Mouse (Mus musculus) MEL (cell line): ENCODE data around the gene Exoc4. TPM values are rescaled to one million over a fixed set of nuclear protein-coding genes. Genes with fewer than 3 reads are reported as not detected.

Experiments used
- DNase-seq: peaks from one replicate; pipeline ENCODE4 v3.0.0; 2011; ENCODE audit warnings: low read depth, low spot score
- H3K27ac ChIP-seq: 2 replicates; pipeline ENCODE4 v1.5.1; 2012; ENCODE audit warnings: low read depth, mild to moderate bottlenecking, control low read depth, low read length, moderate library complexity; ENCODE audit not compliant: control insufficient read depth
- H3K27me3 ChIP-seq, 2 experiments: fragments of 150-350 bp in 1 of 2; sonication (generic) in 1 of 2; 2 replicates each; pipeline ENCODE4 v1.6.1; 2012; ENCODE audit warnings: low read length in 2 of 2, mild to moderate bottlenecking in 2 of 2, improper control_type of control experiment in 1 of 2, moderate library complexity in 1 of 2; ENCODE audit not compliant: insufficient read depth in 2 of 2, control insufficient read depth in 1 of 2
- H3K36me3 ChIP-seq, 2 experiments: 2 replicates each; pipeline ENCODE4 v1.6.1; 2012 to 2014; ENCODE audit warnings: low read length in 2 of 2, improper control_type of control experiment in 1 of 2, inconsistent platforms in 1 of 2, mild to moderate bottlenecking in 1 of 2; ENCODE audit not compliant: insufficient read depth in 2 of 2, control insufficient read depth in 1 of 2
- H3K4me1 ChIP-seq, 2 experiments: fragments of 150-350 bp in 1 of 2; sonication (generic) in 1 of 2; 2 replicates each; pipeline ENCODE4 v1.6.1; 2012; ENCODE audit warnings: low read length in 2 of 2, improper control_type of control experiment in 1 of 2, mild to moderate bottlenecking in 1 of 2; ENCODE audit not compliant: insufficient read depth in 2 of 2, control insufficient read depth in 1 of 2
- H3K4me3 ChIP-seq, 2 experiments: fragments of 150-350 bp in 1 of 2; sonication (generic) in 1 of 2; 2 replicates each; pipeline ENCODE4 v1.5.1; 2012; ENCODE audit warnings: low read depth in 2 of 2, low read length in 2 of 2, mild to moderate bottlenecking in 2 of 2, moderate library complexity in 2 of 2, control low read depth in 1 of 2, improper control_type of control experiment in 1 of 2; ENCODE audit not compliant: control insufficient read depth in 1 of 2, insufficient read depth in 1 of 2
- H3K79me2 ChIP-seq: 2 replicates; pipeline ENCODE4 v1.6.1; 2012; ENCODE audit warnings: mild to moderate bottlenecking, low read length, moderate library complexity; ENCODE audit not compliant: control insufficient read depth, poor library complexity, insufficient read depth
- H3K9ac ChIP-seq: 2 replicates; pipeline ENCODE4 v1.6.1; 2012; ENCODE audit warnings: low read depth, mild to moderate bottlenecking, control low read depth, low read length, moderate library complexity; ENCODE audit not compliant: control insufficient read depth, poor library complexity, severe bottlenecking
- H3K9me3 ChIP-seq: fragments of 150-350 bp; sonication (generic); replicated peaks from 2 replicates; pipeline ENCODE4 v1.6.1; 2012; ENCODE audit warnings: mild to moderate bottlenecking, low read length, improper control_type of control experiment, moderate library complexity; ENCODE audit not compliant: insufficient read depth
- CHD2 ChIP-seq: IDR thresholded peaks from 2 replicates; pipeline ENCODE4 v1.6.1; 2011; ENCODE audit warnings: low read length, improper control_type of control experiment
- CTCF ChIP-seq, 3 experiments: IDR thresholded peaks in 2 of 3; conservative IDR thresholded peaks in 1 of 3; 2 replicates each; pipeline ENCODE4 v1.5.1; 2011 to 2012; ENCODE audit warnings: low read length in 3 of 3, low read depth in 2 of 3, mild to moderate bottlenecking in 2 of 3, improper control_type of control experiment in 1 of 3, inconsistent platforms in 1 of 3, mixed read lengths in 1 of 3, moderate library complexity in 1 of 3; ENCODE audit not compliant: control insufficient read depth in 1 of 3, insufficient read depth in 1 of 3, poor library complexity in 1 of 3, severe bottlenecking in 1 of 3
- ELF1 ChIP-seq: IDR thresholded peaks from 2 replicates; pipeline ENCODE4 v1.6.1; 2014; ENCODE audit warnings: low read depth, mild to moderate bottlenecking, inconsistent platforms, low read length, improper control_type of control experiment, moderate library complexity
- EP300 ChIP-seq, 2 experiments: IDR thresholded peaks; 2 replicates each; pipeline ENCODE4 v1.6.1; 2011; ENCODE audit warnings: improper control_type of control experiment in 2 of 2, low read length in 2 of 2, low read depth in 1 of 2, mild to moderate bottlenecking in 1 of 2
- ETS1 ChIP-seq: IDR thresholded peaks from 2 replicates; pipeline ENCODE4 v1.6.1; 2012; ENCODE audit warnings: low read depth, mild to moderate bottlenecking, inconsistent platforms, low read length, improper control_type of control experiment, moderate library complexity
- JUND ChIP-seq: IDR thresholded peaks from 2 replicates; pipeline ENCODE4 v1.6.1; 2011; ENCODE audit warnings: low read depth, mild to moderate bottlenecking, improper control_type of control experiment, low read length
- KAT2A ChIP-seq: conservative IDR thresholded peaks from 2 replicates; pipeline ENCODE4 v1.6.1; 2012; ENCODE audit warnings: low read depth, low read length, improper control_type of control experiment, inconsistent platforms
- MYC ChIP-seq: IDR thresholded peaks from 2 replicates; pipeline ENCODE4 v1.6.1; 2011; ENCODE audit warnings: low read depth, mild to moderate bottlenecking, low read length, improper control_type of control experiment, moderate library complexity
- NRF1 ChIP-seq: IDR thresholded peaks from 2 replicates; pipeline ENCODE4 v1.6.1; 2014; ENCODE audit warnings: low read depth, mild to moderate bottlenecking, inconsistent platforms, low read length, improper control_type of control experiment, moderate library complexity; ENCODE audit not compliant: poor library complexity, insufficient read depth, severe bottlenecking
- POLR2A ChIP-seq, 2 experiments: IDR thresholded peaks; 2 replicates each; pipeline ENCODE4 v1.6.1; 2011 to 2012; ENCODE audit warnings: low read length in 2 of 2, mild to moderate bottlenecking in 2 of 2, control low read depth in 1 of 2, improper control_type of control experiment in 1 of 2, low read depth in 1 of 2, moderate library complexity in 1 of 2; ENCODE audit not compliant: control insufficient read depth in 1 of 2, insufficient read depth in 1 of 2, poor library complexity in 1 of 2
- POLR2AphosphoS5 ChIP-seq: IDR thresholded peaks from 2 replicates; pipeline ENCODE4 v1.6.1; 2012; ENCODE audit warnings: low read depth, borderline replicate concordance, mild to moderate bottlenecking, inconsistent platforms, low read length, moderate library complexity, mixed read lengths
- RAD21 ChIP-seq: IDR thresholded peaks from 2 replicates; pipeline ENCODE4 v1.6.1; 2011; ENCODE audit warnings: mild to moderate bottlenecking, low read depth, low read length, improper control_type of control experiment
- RCOR1 ChIP-seq: IDR thresholded peaks from 2 replicates; pipeline ENCODE4 v1.6.1; 2012; ENCODE audit warnings: low read depth, mild to moderate bottlenecking, inconsistent platforms, low read length, improper control_type of control experiment
- SMC3 ChIP-seq: IDR thresholded peaks from 2 replicates; pipeline ENCODE4 v1.6.1; 2011; ENCODE audit warnings: low read depth, low read length, improper control_type of control experiment
- TCF12 ChIP-seq: IDR thresholded peaks from 2 replicates; pipeline ENCODE4 v1.6.1; 2014; ENCODE audit warnings: low read depth, mild to moderate bottlenecking, inconsistent platforms, low read length, improper control_type of control experiment, moderate library complexity
- USF2 ChIP-seq, 2 experiments: IDR thresholded peaks; 2 replicates each; pipeline ENCODE4 v1.6.1; 2011 to 2012; ENCODE audit warnings: improper control_type of control experiment in 2 of 2, low read length in 2 of 2, borderline replicate concordance in 1 of 2, inconsistent platforms in 1 of 2, low read depth in 1 of 2, mild to moderate bottlenecking in 1 of 2; ENCODE audit not compliant: insufficient read depth in 1 of 2
- ZC3H11A ChIP-seq: IDR thresholded peaks from 2 replicates; pipeline ENCODE4 v1.6.1; 2012; ENCODE audit warnings: low read depth, mild to moderate bottlenecking, inconsistent platforms, low read length, improper control_type of control experiment
- ZKSCAN1 ChIP-seq: IDR thresholded peaks from 2 replicates; pipeline ENCODE4 v1.6.1; 2012; ENCODE audit warnings: low read depth, mild to moderate bottlenecking, inconsistent platforms, low read length, improper control_type of control experiment, moderate library complexity
- ZMIZ1 ChIP-seq: IDR thresholded peaks from 2 replicates; pipeline ENCODE4 v1.6.1; 2012; ENCODE audit warnings: low read depth, mild to moderate bottlenecking, inconsistent platforms, low read length, improper control_type of control experiment, moderate library complexity
- ZNF384 ChIP-seq: IDR thresholded peaks from 2 replicates; pipeline ENCODE4 v1.6.1; 2012; ENCODE audit warnings: low read depth, mild to moderate bottlenecking, inconsistent platforms, low read length, improper control_type of control experiment
- polyA plus RNA-seq, 2 experiments: library from polyadenylated mRNA; stranded (reverse) in 1 of 2; unstranded in 1 of 2; fragments of >175 nt in 1 of 2; fragments of >200 nt in 1 of 2; gene quantifications; 2 replicates each; pipeline versions ENCODE4 v1.2.1 to v1.2.4; 2012; ENCODE audit warnings: low replicate concordance in 2 of 2, low read depth in 1 of 2; ENCODE audit not compliant: insufficient read length in 2 of 2, insufficient read depth in 1 of 2, missing spikeins in 1 of 2
- total RNA-seq: library from RNA; depleted of rRNA; stranded (reverse); fragments of 300-350 nt; gene quantifications from 2 replicates; pipeline ENCODE4 v1.2.3, GENCODE M21; 2012

Gene Exoc4
- total and polyA plus RNA-seq, 3 experiments, result 16.4 to 22.6 TPM; not detected in 1

- Histone ChIP-seq H3K4me3 (no peak overlapping the region), H3K27me3 (no peaks in the 10 kb centered on the region), H3K36me3 (peaks cover 0 to 36% of the 10 kb centered on the region in 2 experiments; a peak in 2 of 4 replicates), H3K9ac (no peak overlapping the region), H3K27ac (no peak overlapping the region), H3K79me2 (no peaks in the 10 kb centered on the region), H3K4me1 (peaks cover 3 to 12% of the 10 kb centered on the region in 2 experiments; a peak in 3 of 4 replicates), H3K9me3 (no peaks in the 10 kb centered on the region)
- no peak for DNase-seq
- no peak for TF ChIP-seq MYC
- TF ChIP-seq CHD2, result no peak
- TF ChIP-seq KAT2A, result no peak
- no peak for TF ChIP-seq ZNF384
- no peak for TF ChIP-seq NRF1
- no peak for TF ChIP-seq SMC3
- TF ChIP-seq POLR2AphosphoS5, result no peak
These were observed 618.2 kb downstream of the Exoc4 start for GRCm38 (mm10) chr6:33866901-33867580.

DNA sequence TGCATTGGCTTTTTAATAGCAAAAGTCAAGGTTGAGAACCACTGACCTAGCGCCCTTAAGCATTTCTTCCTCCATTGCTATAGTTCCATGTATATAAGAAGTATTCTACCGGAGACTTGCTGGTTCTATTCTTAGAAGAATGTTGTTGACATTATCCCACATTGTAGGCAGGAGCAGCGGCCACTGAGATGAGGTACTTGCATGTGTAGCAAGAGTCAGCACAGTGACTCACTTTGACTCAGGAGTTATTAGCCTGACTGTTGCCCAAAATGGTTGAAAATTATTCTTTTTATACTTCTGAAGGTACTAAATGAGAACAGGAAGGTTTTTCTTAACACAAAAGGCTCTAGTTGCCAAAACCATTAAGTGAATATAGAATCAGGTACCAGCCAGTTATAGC, 620.4 kb downstream of the Exoc4 start:
- H3K36me3 ChIP-seq, result peaks cover 0 to 39% of the 10 kb centered on the region in 2 experiments; a peak in 2 of 4 replicates
- TF ChIP-seq TCF12, result no peak
- TF ChIP-seq ZKSCAN1, result no peak
- no peak for TF ChIP-seq ELF1
- no peak for TF ChIP-seq POLR2A (IDR thresholded peaks at IDR 0.05; ENCODE audit: control insufficient read depth in 1 of 2, insufficient read depth in 1 of 2, low read depth in 1 of 2, low read length in 2 of 2, poor library complexity in 1 of 2)
- TF ChIP-seq ETS1, result no peak
- no peaks in the 10 kb centered on the region for H3K9me3 ChIP-seq
- H3K9ac ChIP-seq, result no peak overlapping the region
- no peak overlapping the region for H3K4me3 ChIP-seq
- H3K27ac ChIP-seq, result no peak overlapping the region
- no peak for DNase-seq
- no peaks in the 10 kb centered on the region for H3K79me2 ChIP-seq
- peaks cover 3 to 12% of the 10 kb centered on the region in 2 experiments; a peak in 3 of 4 replicates for H3K4me1 ChIP-seq
- no peaks in the 10 kb centered on the region for H3K27me3 ChIP-seq

DNA sequence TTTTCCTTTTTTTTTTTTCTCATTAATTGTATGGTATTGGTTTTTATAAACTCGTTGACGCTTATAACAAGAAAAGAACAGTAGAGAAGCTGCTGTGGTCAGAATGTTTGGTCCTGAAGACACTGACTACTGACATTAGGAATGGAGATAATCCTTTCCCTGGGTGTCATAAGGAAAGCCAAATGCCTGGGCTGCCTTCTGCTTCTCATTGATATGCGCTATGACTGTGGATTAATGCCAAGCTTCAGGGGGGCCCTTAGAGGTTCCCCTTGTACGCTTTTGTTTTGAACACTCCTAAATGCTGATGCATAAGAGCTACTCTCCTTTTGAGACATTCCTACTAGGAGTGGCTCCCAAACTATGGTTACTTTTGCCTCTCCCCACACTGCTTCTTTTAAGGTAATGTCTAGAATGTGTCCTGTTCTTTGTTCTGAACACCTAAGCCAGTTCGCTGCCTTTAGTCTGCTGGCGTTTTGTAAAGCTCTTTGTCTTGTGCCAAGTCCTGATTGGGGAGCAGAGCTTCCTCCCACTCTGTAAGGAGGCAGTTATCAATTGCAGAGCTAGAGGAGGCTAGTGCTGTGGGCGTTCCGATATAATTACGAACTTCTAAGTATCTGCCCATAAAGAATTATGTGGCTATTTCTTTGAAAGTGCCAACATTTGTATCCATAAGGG, 621.7 kb downstream of the Exoc4 start:
- DNase-seq, result peak; percentile 24
- Histone ChIP-seq H3K79me2 (no peaks in the 10 kb centered on the region), H3K4me1 (peaks cover 3 to 6% of the 10 kb centered on the region in 2 experiments; a peak in 3 of 4 replicates), H3K4me3 (no peak overlapping the region), H3K9ac (no peak overlapping the region), H3K9me3 (no peaks in the 10 kb centered on the region), H3K36me3 (peaks cover 0 to 32% of the 10 kb centered on the region in 2 experiments; a peak in 2 of 4 replicates), H3K27ac (no peak overlapping the region), H3K27me3 (no peaks in the 10 kb centered on the region)
- TF ChIP-seq TCF12, result no peak
- TF ChIP-seq ETS1, result no peak
- TF ChIP-seq KAT2A, result no peak
- no peak for TF ChIP-seq USF2 (IDR thresholded peaks at IDR 0.05; ENCODE audit: borderline replicate concordance in 1 of 2, insufficient read depth in 1 of 2, low read depth in 1 of 2, low read length in 2 of 2)
- no peak for TF ChIP-seq CTCF (IDR thresholded peaks at IDR 0.05 in 2 of 3, conservative IDR thresholded peaks at IDR 0.05 in 1 of 3; ENCODE audit: control insufficient read depth in 1 of 3, insufficient read depth in 1 of 3, low read depth in 2 of 3, low read length in 3 of 3, poor library complexity in 1 of 3, severe bottlenecking in 1 of 3)
- no peak for TF ChIP-seq RAD21
- TF ChIP-seq CHD2, result no peak
- no peak for TF ChIP-seq ZMIZ1
- no peak for TF ChIP-seq JUND
- TF ChIP-seq EP300 (IDR thresholded peaks at IDR 0.05; ENCODE audit: low read depth in 1 of 2, low read length in 2 of 2), result no peak
- no peak for TF ChIP-seq RCOR1
- TF ChIP-seq ZC3H11A, result no peak
- TF ChIP-seq ELF1, result no peak
